Mouse (Mus musculus): Measurements from ENCODE around the gene Gab2. TPM values are rescaled to one million over a fixed set of nuclear protein-coding genes. Genes with fewer than 3 reads are reported as not detected.

Gab2 gene
- polyA plus RNA-seq, 1 experiment from 2014 or later = 2.1 TPM

GRCm38 (mm10) chr7:97151082-97151813 is 69.9 kb downstream of the Gab2 start:
- no peak overlapping the region for H3K27ac ChIP-seq
- H3K36me3 ChIP-seq = no peaks in the 10 kb centered on the region
- no peak overlapping the region for H3K4me2 ChIP-seq
- H3K27me3 ChIP-seq = no peaks in the 10 kb centered on the region
- no peak for ATAC-seq (ENCODE audit: low read depth)
- no peak overlapping the region for H3K4me3 ChIP-seq (replicated peaks)
- no peak overlapping the region for H3K9ac ChIP-seq
- H3K4me1 ChIP-seq (replicated peaks) = peaks cover 17% of the 10 kb centered on the region
- no peaks in the 10 kb centered on the region for H3K9me3 ChIP-seq (replicated peaks)
- 82% methylated on average over 2 of the region's 2 CpGs for WGBS (ENCODE audit: insufficient replicate concordance)
- DNase-seq = no peak

GRCm38 (mm10) chr7:97154756-97155487 is 73.5 kb downstream of the Gab2 start:
- 49% methylated on average over 2 of the region's 2 CpGs for WGBS (ENCODE audit: insufficient replicate concordance)
- Histone ChIP-seq H3K9me3 (replicated peaks) (no peaks in the 10 kb centered on the region), H3K4me3 (replicated peaks) (no peak overlapping the region), H3K9ac (no peak overlapping the region), H3K27ac (peak overlapping the region; percentile 19; the same call in 1 of the 2 replicates), H3K4me1 (replicated peaks) (peaks cover 17% of the 10 kb centered on the region), H3K27me3 (no peaks in the 10 kb centered on the region), H3K36me3 (no peaks in the 10 kb centered on the region), H3K4me2 (no peak overlapping the region)
- DNase-seq (no peak), ATAC-seq (ENCODE audit: low read depth) (peak; percentile 53; the same call in 1 of the 2 replicates)

GRCm38 (mm10) chr7:97164261-97164660 is 82.9 kb downstream of the Gab2 start:
- no peak overlapping the region for H3K4me3 ChIP-seq (replicated peaks)
- no peak overlapping the region for H3K9ac ChIP-seq
- no peaks in the 10 kb centered on the region for H3K27me3 ChIP-seq
- WGBS (ENCODE audit: insufficient replicate concordance) = 71% methylated on average over 1 of the region's 1 CpGs
- ATAC-seq (ENCODE audit: low read depth) (no peak), DNase-seq (no peak)
- H3K4me2 ChIP-seq = no peak overlapping the region
- H3K27ac ChIP-seq = no peak overlapping the region
- H3K4me1 ChIP-seq (replicated peaks) = 0 out of 2 replicates have a peak, but pooled peaks cover 4% of the 10 kb centered on the region
- H3K36me3 ChIP-seq = no peaks in the 10 kb centered on the region
- no peaks in the 10 kb centered on the region for H3K9me3 ChIP-seq (replicated peaks)

- Histone ChIP-seq H3K36me3 (no peaks in the 10 kb centered on the region), H3K9me3 (replicated peaks) (no peaks in the 10 kb centered on the region), H3K27ac (0 out of 2 replicates have a peak overlapping the region, but pooled peaks have one; percentile 53), H3K4me2 (no peak overlapping the region), H3K9ac (no peak overlapping the region), H3K4me1 (replicated peaks) (peaks cover 25% of the 10 kb centered on the region), H3K27me3 (no peaks in the 10 kb centered on the region), H3K4me3 (replicated peaks) (no peak overlapping the region)
- DNase-seq (no peak), ATAC-seq (ENCODE audit: low read depth) (no peak)
- 79% methylated on average over 1 of the region's 1 CpGs for WGBS (ENCODE audit: insufficient replicate concordance)
Observed at GRCm38 (mm10) chr7:97171089-97171488, 89.7 kb downstream of the Gab2 start.

- Histone ChIP-seq H3K27me3 (no peaks in the 10 kb centered on the region), H3K27ac (peak overlapping the region; percentile 53), H3K9ac (no peak overlapping the region), H3K36me3 (no peaks in the 10 kb centered on the region), H3K4me2 (peak overlapping the region; percentile 7), H3K4me3 (replicated peaks) (no peak overlapping the region), H3K9me3 (replicated peaks) (no peaks in the 10 kb centered on the region), H3K4me1 (replicated peaks) (peaks cover 25% of the 10 kb centered on the region)
- WGBS (ENCODE audit: insufficient replicate concordance) = 13% methylated on average over 4 of the region's 4 CpGs
- ATAC-seq (ENCODE audit: low read depth) (no peak), DNase-seq (no peak)
Observed at GRCm38 (mm10) chr7:97171719-97172118, 90.3 kb downstream of the Gab2 start.

- no peaks in the 10 kb centered on the region for H3K36me3 ChIP-seq
- H3K4me1 ChIP-seq (replicated peaks) = peaks cover 25% of the 10 kb centered on the region
- DNase-seq = no peak
- H3K4me3 ChIP-seq (replicated peaks) = no peak overlapping the region
- H3K4me2 ChIP-seq = peak overlapping the region; percentile 7
- WGBS (ENCODE audit: insufficient replicate concordance) = 15% methylated on average over 3 of the region's 3 CpGs
- H3K9ac ChIP-seq = 0 out of 2 replicates have a peak overlapping the region, but pooled peaks have one; percentile 30
- no peaks in the 10 kb centered on the region for H3K27me3 ChIP-seq
- peak; percentile 65; the same call in 1 of the 2 replicates for ATAC-seq (ENCODE audit: low read depth)
- H3K9me3 ChIP-seq (replicated peaks) = no peaks in the 10 kb centered on the region
- peak overlapping the region; percentile 53 for H3K27ac ChIP-seq
Observed at GRCm38 (mm10) chr7:97172126-97172525, 90.7 kb downstream of the Gab2 start.

- WGBS (ENCODE audit: insufficient replicate concordance) = 31% methylated on average over 1 of the region's 1 CpGs
- ATAC-seq (ENCODE audit: low read depth) (peak; percentile 65), DNase-seq (no peak)
- H3K27ac ChIP-seq = no peak overlapping the region
- H3K4me1 ChIP-seq (replicated peaks) = peaks cover 54% of the 10 kb centered on the region
- no peak overlapping the region for H3K9ac ChIP-seq
- H3K4me3 ChIP-seq (replicated peaks) = no peak overlapping the region
- H3K4me2 ChIP-seq = no peak overlapping the region
- no peaks in the 10 kb centered on the region for H3K9me3 ChIP-seq (replicated peaks)
- no peaks in the 10 kb centered on the region for H3K36me3 ChIP-seq
- no peaks in the 10 kb centered on the region for H3K27me3 ChIP-seq
Observed at GRCm38 (mm10) chr7:97181931-97182330, 100.5 kb downstream of the Gab2 start.

- no peak overlapping the region for H3K9ac ChIP-seq
- 32% methylated on average over 4 of the region's 4 CpGs for WGBS (ENCODE audit: insufficient replicate concordance)
- H3K9me3 ChIP-seq (replicated peaks) = no peaks in the 10 kb centered on the region
- peak overlapping the region; percentile 44 for H3K4me2 ChIP-seq
- no peak overlapping the region for H3K4me3 ChIP-seq (replicated peaks)
- peaks cover 60% of the 10 kb centered on the region for H3K4me1 ChIP-seq (replicated peaks)
- ATAC-seq (ENCODE audit: low read depth) (no peak), DNase-seq (no peak)
- peak overlapping the region; percentile 72 for H3K27ac ChIP-seq
- no peaks in the 10 kb centered on the region for H3K36me3 ChIP-seq
- no peaks in the 10 kb centered on the region for H3K27me3 ChIP-seq
Observed at GRCm38 (mm10) chr7:97183426-97183825, 102.0 kb downstream of the Gab2 start.

- no peaks in the 10 kb centered on the region for H3K27me3 ChIP-seq
- ATAC-seq (ENCODE audit: low read depth) = peak; percentile 87
- H3K4me3 ChIP-seq (replicated peaks) = no peak overlapping the region
- no peaks in the 10 kb centered on the region for H3K36me3 ChIP-seq
- H3K4me2 ChIP-seq = peak overlapping the region; percentile 44
- DNase-seq = peak; percentile 60
- H3K4me1 ChIP-seq (replicated peaks) = peaks cover 61% of the 10 kb centered on the region
- 10% methylated on average over 1 of the region's 1 CpGs for WGBS (ENCODE audit: insufficient replicate concordance)
- H3K9me3 ChIP-seq (replicated peaks) = no peaks in the 10 kb centered on the region
- H3K27ac ChIP-seq = peak overlapping the region; percentile 72
- no peak overlapping the region for H3K9ac ChIP-seq
Observed at GRCm38 (mm10) chr7:97184005-97184404, 102.6 kb downstream of the Gab2 start.

- no peak overlapping the region for H3K4me2 ChIP-seq
- H3K4me1 ChIP-seq (replicated peaks) = peaks cover 44% of the 10 kb centered on the region
- no peaks in the 10 kb centered on the region for H3K27me3 ChIP-seq
- no peaks in the 10 kb centered on the region for H3K9me3 ChIP-seq (replicated peaks)
- no peak overlapping the region for H3K4me3 ChIP-seq (replicated peaks)
- no peak for ATAC-seq (ENCODE audit: low read depth)
- no peaks in the 10 kb centered on the region for H3K36me3 ChIP-seq
- 84% methylated on average over 2 of the region's 2 CpGs for WGBS (ENCODE audit: insufficient replicate concordance)
- DNase-seq = no peak
- no peak overlapping the region for H3K9ac ChIP-seq
- H3K27ac ChIP-seq = no peak overlapping the region
Observed at GRCm38 (mm10) chr7:97187387-97188081, 106.1 kb downstream of the Gab2 start.

GRCm38 (mm10) chr7:97189116-97189515 is 107.7 kb downstream of the Gab2 start:
- Histone ChIP-seq H3K4me1 (replicated peaks) (peaks cover 30% of the 10 kb centered on the region), H3K27me3 (no peaks in the 10 kb centered on the region), H3K27ac (no peak overlapping the region), H3K4me2 (no peak overlapping the region), H3K9me3 (replicated peaks) (no peaks in the 10 kb centered on the region), H3K4me3 (replicated peaks) (no peak overlapping the region), H3K9ac (no peak overlapping the region), H3K36me3 (no peaks in the 10 kb centered on the region)
- 69% methylated on average over 1 of the region's 1 CpGs for WGBS (ENCODE audit: insufficient replicate concordance)
- DNase-seq (no peak), ATAC-seq (ENCODE audit: low read depth) (no peak)
